Mouse (Mus musculus) c-Kit-positive CD71-positive TER-119-positive erythroid progenitor cells, embryonic 14.5 days (primary cell): ENCODE measurements around the gene Eif2ak4.

Experiments used
- DNase-seq: peaks from one replicate; pipeline ENCODE4 v3.0.0-alpha.2; 2013; ENCODE audit warnings: low spot score

Gene Eif2ak4

GRCm38 (mm10) chr2:118509688-118510446 lies 121.4 kb downstream of the Eif2ak4 start:
- DNase-seq, result no peak

GRCm38 (mm10) chr2:118510447-118511310 lies 122.3 kb downstream of the Eif2ak4 start:
- no peak for DNase-seq

- DNase-seq, result no peak
These were observed 123.5 kb downstream of the Eif2ak4 start for GRCm38 (mm10) chr2:118511779-118512417.

GRCm38 (mm10) chr2:118512418-118513377 lies 124.3 kb downstream of the Eif2ak4 start:
- no peak for DNase-seq

GRCm38 (mm10) chr2:118520042-118520933 lies 131.9 kb downstream of the Eif2ak4 start:
- DNase-seq, result no peak

- DNase-seq, result no peak
These were observed 133.8 kb downstream of the Eif2ak4 start for GRCm38 (mm10) chr2:118522265-118522664.

GRCm38 (mm10) chr2:118523163-118523730 lies 134.8 kb downstream of the Eif2ak4 start:
- no peak for DNase-seq

GRCm38 (mm10) chr2:118524811-118525210 lies 136.4 kb downstream of the Eif2ak4 start:
- DNase-seq, result no peak
